Mouse (Mus musculus): ENCODE results near the gene Polr2a. TPM values are rescaled to one million over a fixed set of nuclear protein-coding genes. Genes with fewer than 3 reads are reported as not detected.

The Polr2a gene
- polyA plus RNA-seq, 1 experiment, result 103 TPM

- no peak overlapping the region for H3K27ac ChIP-seq (ENCODE audit: insufficient read depth, low read length)
- H3K4me3 ChIP-seq (ENCODE audit: low read depth, low read length), result no peak overlapping the region
- peaks cover 6% of the 10 kb centered on the region for H3K4me1 ChIP-seq (ENCODE audit: control insufficient read depth, insufficient read depth, low read length)
- no peak overlapping the region for H3K9ac ChIP-seq (ENCODE audit: low read depth, poor library complexity, severe bottlenecking)
- H3K27me3 ChIP-seq (ENCODE audit: control insufficient read depth, insufficient read depth, low read length, poor library complexity, severe bottlenecking), result no peaks in the 10 kb centered on the region
- TF ChIP-seq CTCF (IDR thresholded peaks at IDR 0.05; ENCODE audit: low read depth, low read length) (no peak), POLR2A (IDR thresholded peaks at IDR 0.05; ENCODE audit: insufficient read depth, low read length) (no peak), EP300 (IDR thresholded peaks at IDR 0.05; ENCODE audit: insufficient read depth, low read depth, low read length) (no peak)
- H3K9me3 ChIP-seq (replicated peaks; ENCODE audit: control insufficient read depth, insufficient read depth, low read length, poor library complexity, severe bottlenecking), result no peaks in the 10 kb centered on the region
- no peaks in the 10 kb centered on the region for H3K36me3 ChIP-seq (ENCODE audit: control insufficient read depth, insufficient read depth, low read length, poor library complexity, severe bottlenecking)
These were observed 20.0 kb upstream of the Polr2a start for GRCm38 (mm10) chr11:69778258-69778982.

GRCm38 (mm10) chr11:69777504-69778257, 19.2 kb upstream of the Polr2a start:
- Histone ChIP-seq H3K27ac (ENCODE audit: insufficient read depth, low read length) (no peak overlapping the region), H3K9ac (ENCODE audit: low read depth, poor library complexity, severe bottlenecking) (no peak overlapping the region), H3K36me3 (ENCODE audit: control insufficient read depth, insufficient read depth, low read length, poor library complexity, severe bottlenecking) (no peaks in the 10 kb centered on the region), H3K27me3 (ENCODE audit: control insufficient read depth, insufficient read depth, low read length, poor library complexity, severe bottlenecking) (no peaks in the 10 kb centered on the region), H3K9me3 (replicated peaks; ENCODE audit: control insufficient read depth, insufficient read depth, low read length, poor library complexity, severe bottlenecking) (no peaks in the 10 kb centered on the region), H3K4me3 (ENCODE audit: low read depth, low read length) (no peak overlapping the region), H3K4me1 (ENCODE audit: control insufficient read depth, insufficient read depth, low read length) (peaks cover 6% of the 10 kb centered on the region)
- TF ChIP-seq EP300 (IDR thresholded peaks at IDR 0.05; ENCODE audit: insufficient read depth, low read depth, low read length) (no peak), CTCF (IDR thresholded peaks at IDR 0.05; ENCODE audit: low read depth, low read length) (no peak), POLR2A (IDR thresholded peaks at IDR 0.05; ENCODE audit: insufficient read depth, low read length) (no peak)

- TF ChIP-seq POLR2A (IDR thresholded peaks at IDR 0.05; ENCODE audit: insufficient read depth, low read length) (no peak), EP300 (IDR thresholded peaks at IDR 0.05; ENCODE audit: insufficient read depth, low read depth, low read length) (no peak), CTCF (IDR thresholded peaks at IDR 0.05; ENCODE audit: low read depth, low read length) (no peak)
These were observed 18.1 kb upstream of the Polr2a start for GRCm38 (mm10) chr11:69776488-69776887.

GRCm38 (mm10) chr11:69775716-69776115, 17.3 kb upstream of the Polr2a start:
- Histone ChIP-seq H3K4me3 (ENCODE audit: low read depth, low read length) (peak overlapping the region; percentile 21; the same call in 1 of the 2 replicates), H3K4me1 (ENCODE audit: control insufficient read depth, insufficient read depth, low read length) (peaks cover 6% of the 10 kb centered on the region), H3K9ac (ENCODE audit: low read depth, poor library complexity, severe bottlenecking) (peak overlapping the region; percentile 19), H3K27me3 (ENCODE audit: control insufficient read depth, insufficient read depth, low read length, poor library complexity, severe bottlenecking) (no peaks in the 10 kb centered on the region), H3K36me3 (ENCODE audit: control insufficient read depth, insufficient read depth, low read length, poor library complexity, severe bottlenecking) (no peaks in the 10 kb centered on the region), H3K27ac (ENCODE audit: insufficient read depth, low read length) (no peak overlapping the region), H3K9me3 (replicated peaks; ENCODE audit: control insufficient read depth, insufficient read depth, low read length, poor library complexity, severe bottlenecking) (no peaks in the 10 kb centered on the region)
- TF ChIP-seq CTCF (IDR thresholded peaks at IDR 0.05; ENCODE audit: low read depth, low read length), result no peak
- no peak for TF ChIP-seq EP300 (IDR thresholded peaks at IDR 0.05; ENCODE audit: insufficient read depth, low read depth, low read length)
- no peak for TF ChIP-seq POLR2A (IDR thresholded peaks at IDR 0.05; ENCODE audit: insufficient read depth, low read length)

More at GRCm38 (mm10) chr11:69776488-69776887, 18.1 kb upstream of the Polr2a start:
- Histone ChIP-seq H3K4me1 (ENCODE audit: control insufficient read depth, insufficient read depth, low read length) (peaks cover 6% of the 10 kb centered on the region), H3K4me3 (ENCODE audit: low read depth, low read length) (no peak overlapping the region), H3K9ac (ENCODE audit: low read depth, poor library complexity, severe bottlenecking) (peak overlapping the region; percentile 19), H3K27ac (ENCODE audit: insufficient read depth, low read length) (no peak overlapping the region), H3K36me3 (ENCODE audit: control insufficient read depth, insufficient read depth, low read length, poor library complexity, severe bottlenecking) (no peaks in the 10 kb centered on the region), H3K9me3 (replicated peaks; ENCODE audit: control insufficient read depth, insufficient read depth, low read length, poor library complexity, severe bottlenecking) (no peaks in the 10 kb centered on the region), H3K27me3 (ENCODE audit: control insufficient read depth, insufficient read depth, low read length, poor library complexity, severe bottlenecking) (no peaks in the 10 kb centered on the region)

GRCm38 (mm10) chr11:69774961-69775360, 16.5 kb upstream of the Polr2a start:
- Histone ChIP-seq H3K9me3 (replicated peaks; ENCODE audit: control insufficient read depth, insufficient read depth, low read length, poor library complexity, severe bottlenecking) (no peaks in the 10 kb centered on the region), H3K4me1 (ENCODE audit: control insufficient read depth, insufficient read depth, low read length) (peaks cover 6% of the 10 kb centered on the region), H3K9ac (ENCODE audit: low read depth, poor library complexity, severe bottlenecking) (no peak overlapping the region), H3K36me3 (ENCODE audit: control insufficient read depth, insufficient read depth, low read length, poor library complexity, severe bottlenecking) (no peaks in the 10 kb centered on the region), H3K27me3 (ENCODE audit: control insufficient read depth, insufficient read depth, low read length, poor library complexity, severe bottlenecking) (no peaks in the 10 kb centered on the region), H3K4me3 (ENCODE audit: low read depth, low read length) (no peak overlapping the region), H3K27ac (ENCODE audit: insufficient read depth, low read length) (no peak overlapping the region)
- TF ChIP-seq POLR2A (IDR thresholded peaks at IDR 0.05; ENCODE audit: insufficient read depth, low read length) (no peak), CTCF (IDR thresholded peaks at IDR 0.05; ENCODE audit: low read depth, low read length) (no peak), EP300 (IDR thresholded peaks at IDR 0.05; ENCODE audit: insufficient read depth, low read depth, low read length) (no peak)

GRCm38 (mm10) chr11:69767625-69767909, 9.1 kb upstream of the Polr2a start:
- Histone ChIP-seq H3K9me3 (replicated peaks; ENCODE audit: control insufficient read depth, insufficient read depth, low read length, poor library complexity, severe bottlenecking) (no peaks in the 10 kb centered on the region), H3K4me3 (ENCODE audit: low read depth, low read length) (no peak overlapping the region), H3K36me3 (ENCODE audit: control insufficient read depth, insufficient read depth, low read length, poor library complexity, severe bottlenecking) (no peaks in the 10 kb centered on the region), H3K27ac (ENCODE audit: insufficient read depth, low read length) (no peak overlapping the region), H3K4me1 (ENCODE audit: control insufficient read depth, insufficient read depth, low read length) (no peaks in the 10 kb centered on the region), H3K27me3 (ENCODE audit: control insufficient read depth, insufficient read depth, low read length, poor library complexity, severe bottlenecking) (no peaks in the 10 kb centered on the region), H3K9ac (ENCODE audit: low read depth, poor library complexity, severe bottlenecking) (no peak overlapping the region)
- TF ChIP-seq CTCF (IDR thresholded peaks at IDR 0.05; ENCODE audit: low read depth, low read length), result no peak
- TF ChIP-seq POLR2A (IDR thresholded peaks at IDR 0.05; ENCODE audit: insufficient read depth, low read length), result no peak
- no peak for TF ChIP-seq EP300 (IDR thresholded peaks at IDR 0.05; ENCODE audit: insufficient read depth, low read depth, low read length)

All from ES-Bruce4 (cell line).